Mouse (Mus musculus): Measurements from ENCODE around the gene Pknox1.

- peak; percentile 8; the same call in 1 of the 2 replicates for TF ChIP-seq CTCF (IDR thresholded peaks at IDR 0.05)
- TF ChIP-seq EP300 (IDR thresholded peaks at IDR 0.05): no peak
These were observed 7.2 kb downstream of the Pknox1 start for GRCm38 (mm10) chr17:31571689-31572088.

Data from lung, postnatal 0 days (tissue).